Mouse (Mus musculus) limb, embryonic 14.5 days (tissue): Measurements from ENCODE around the gene Paqr8. TPM values are rescaled to one million over a fixed set of nuclear protein-coding genes. Genes with fewer than 3 reads are reported as not detected.

ENCODE experiments used
- ATAC-seq: fragments of 200-750 bp; cut with Nextera tagmentation; 2 replicates; pipeline ENCODE4 v1.8.0; 2017; ENCODE audit warnings: low read depth, moderate number of reproducible peaks, moderate TSS enrichment; ENCODE audit not compliant: low FRiP score
- DNase-seq: peaks from one replicate; pipeline ENCODE4 v3.0.0-alpha.2; 2015; ENCODE audit warnings: low spot score
- H3K27ac ChIP-seq: fragments of 300-500 bp; sonication (generic); replicated peaks from 2 replicates; pipeline ENCODE4 v1.5.1; 2014; ENCODE audit warnings: low read depth, mild to moderate bottlenecking, low read length, moderate library complexity, mixed read lengths
- H3K27me3 ChIP-seq: fragments of 300-500 bp; sonication (generic); 2 replicates; pipeline ENCODE4 v1.6.1; 2014; ENCODE audit warnings: low read length, mixed read lengths; ENCODE audit not compliant: control insufficient read depth, insufficient read depth
- H3K36me3 ChIP-seq: fragments of 300-500 bp; sonication (generic); 2 replicates; pipeline ENCODE4 v1.6.1; 2014; ENCODE audit warnings: mild to moderate bottlenecking, low read length, moderate library complexity, mixed read lengths; ENCODE audit not compliant: control insufficient read depth, insufficient read depth
- H3K4me1 ChIP-seq: fragments of 300-500 bp; sonication (generic); 2 replicates; pipeline ENCODE4 v1.6.1; 2014; ENCODE audit warnings: antibody characterized with exemption, low read length, mixed read lengths; ENCODE audit not compliant: control insufficient read depth, insufficient read depth
- H3K4me2 ChIP-seq: fragments of 300-500 bp; sonication (generic); replicated peaks from 2 replicates; pipeline ENCODE4 v1.6.1; 2014; ENCODE audit warnings: low read depth, mild to moderate bottlenecking, low read length, moderate library complexity; ENCODE audit not compliant: severe bottlenecking
- H3K4me3 ChIP-seq: fragments of 300-500 bp; sonication (generic); replicated peaks from 2 replicates; pipeline ENCODE4 v1.5.1; 2014; ENCODE audit warnings: low read length
- H3K9ac ChIP-seq: fragments of 300-500 bp; sonication (generic); 2 replicates; pipeline ENCODE4 v1.6.1; 2014; ENCODE audit warnings: mild to moderate bottlenecking, low read depth, low read length, moderate library complexity; ENCODE audit not compliant: severe bottlenecking
- H3K9me3 ChIP-seq: fragments of 300-500 bp; sonication (generic); 2 replicates; pipeline ENCODE4 v1.6.1; 2016; ENCODE audit warnings: low read length; ENCODE audit not compliant: control insufficient read depth
- POLR2A ChIP-seq: fragments of 200-500 bp; IDR thresholded peaks from 2 replicates; pipeline ENCODE4 v1.8.0; 2012; ENCODE audit warnings: inconsistent platforms, mild to moderate bottlenecking, moderate library complexity, borderline replicate concordance; ENCODE audit not compliant: insufficient read depth, insufficient read length; ENCODE audit errors: extremely low read depth
- WGBS: fragments of 180-500 bp; shearing (Covaris S2); extraction: QIAGEN DNeasy Blood & Tissue Kit; methylation state at CpG from one replicate; pipeline ENCODE4 v1.1.7; 2014; 5-methylcytosine and 5-hydroxymethylcytosine counted together
- polyA plus RNA-seq, 2 experiments: library from polyadenylated mRNA; depleted of rRNA in 1 of 2; stranded (reverse) in 1 of 2; unstranded in 1 of 2; fragments of >200 nt; fragmentation: Nextera tagmentation in 1 of 2; extraction: Ambion mirVana in 1 of 2; gene quantifications; 2 replicates each; pipeline versions ENCODE4 v1.2.1 to v1.2.3; 2012 to 2014

Paqr8 gene
- polyA plus RNA-seq, 2 experiments = 5.7 to 7.9 TPM

DNA sequence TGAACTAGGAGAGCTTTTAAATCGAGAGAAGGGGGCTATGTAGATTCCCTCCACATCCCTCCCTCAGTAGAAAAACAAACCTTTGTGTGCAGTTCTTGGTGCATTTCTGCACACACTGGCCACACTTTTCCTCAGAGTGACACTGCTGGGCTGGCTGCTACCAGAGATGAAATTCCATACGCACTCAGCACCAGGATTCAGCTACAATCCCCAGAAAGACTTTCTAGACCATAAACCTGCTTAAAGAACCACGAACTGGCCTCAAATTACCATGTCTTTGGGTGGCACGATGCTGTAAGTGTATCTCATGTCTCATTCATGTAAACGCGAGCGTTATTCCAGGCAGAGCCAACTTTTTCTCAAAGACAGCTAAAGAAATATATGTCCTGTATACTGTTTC, 51.5 kb downstream of the Paqr8 start:
- H3K27me3 ChIP-seq = no peaks in the 10 kb centered on the region
- 75% methylated on average over 7 of the region's 7 CpGs for WGBS
- no peaks in the 10 kb centered on the region for H3K9me3 ChIP-seq
- H3K9ac ChIP-seq = no peak overlapping the region
- H3K36me3 ChIP-seq = no peaks in the 10 kb centered on the region
- no peak overlapping the region for H3K4me2 ChIP-seq
- 0 out of 2 replicates have a peak, but pooled peaks cover 3% of the 10 kb centered on the region for H3K4me1 ChIP-seq
- TF ChIP-seq POLR2A = no peak
- H3K27ac ChIP-seq = no peak overlapping the region
- DNase-seq (no peak), ATAC-seq (no peak; the same call in 1 of the 2 replicates)
- no peak overlapping the region for H3K4me3 ChIP-seq

DNA sequence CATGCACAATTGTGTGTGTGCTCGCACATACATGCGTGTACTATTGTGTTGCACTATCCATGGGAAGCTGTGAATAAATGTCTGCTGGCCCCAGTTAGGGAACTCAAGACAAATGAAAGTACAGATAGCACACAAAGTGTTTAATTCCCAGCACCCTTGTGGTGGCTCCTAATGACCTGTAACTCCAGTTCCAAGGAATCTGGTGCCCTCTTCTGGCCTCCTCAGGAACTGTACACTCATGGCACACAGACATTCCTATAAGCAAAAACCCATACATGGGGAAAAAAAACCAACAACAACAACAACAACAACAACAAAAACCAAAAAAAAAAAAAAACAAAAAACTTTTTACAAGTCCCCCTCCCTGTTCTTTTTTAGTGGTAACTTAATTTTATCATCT, 52.6 kb downstream of the Paqr8 start:
- Histone ChIP-seq H3K4me1 (0 out of 2 replicates have a peak, but pooled peaks cover 3% of the 10 kb centered on the region), H3K27me3 (no peaks in the 10 kb centered on the region), H3K27ac (no peak overlapping the region), H3K9ac (no peak overlapping the region), H3K9me3 (no peaks in the 10 kb centered on the region), H3K36me3 (no peaks in the 10 kb centered on the region), H3K4me2 (no peak overlapping the region), H3K4me3 (no peak overlapping the region)
- TF ChIP-seq POLR2A = no peak
- DNase-seq = no peak
- WGBS = 93% methylated on average over 2 of the region's 2 CpGs
- ATAC-seq = no peak

DNA sequence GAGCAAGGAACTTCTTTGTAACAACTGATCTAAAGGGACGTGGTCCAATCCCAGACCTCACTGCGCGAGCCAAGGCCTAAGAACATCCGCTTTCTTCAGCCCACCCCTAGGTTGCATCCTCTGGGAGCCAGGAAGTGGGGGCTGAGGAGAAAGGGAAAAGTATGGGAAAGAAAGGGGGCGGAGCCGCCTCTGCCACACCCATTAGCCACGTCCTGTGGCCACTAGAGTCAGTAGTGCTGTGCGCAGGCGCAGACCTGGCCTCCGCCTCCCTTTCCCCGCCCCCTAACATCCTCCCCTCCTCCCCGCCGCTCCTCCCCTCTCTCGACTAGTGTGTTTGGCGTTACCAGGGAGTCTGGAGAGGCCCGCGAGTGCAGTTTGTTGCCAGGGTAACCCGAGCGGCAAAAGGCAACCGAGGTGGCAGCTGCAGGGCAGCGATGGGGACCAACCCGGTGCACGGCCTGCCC, 60.9 kb downstream of the Paqr8 start, which contains the start of gene Efhc1:
Gene Efhc1, plus strand, starts transcription at position 327 of the 464 bp plus-strand sequence.
- H3K9me3 ChIP-seq = no peaks in the 10 kb centered on the region
- peak within 1 kb of the TSS; percentile 60 for H3K9ac ChIP-seq
- peak within 1 kb of the TSS; percentile 59 for H3K27ac ChIP-seq
- DNase-seq = peak; percentile 99
- H3K27me3 ChIP-seq = no peaks in the 10 kb centered on the region
- TF ChIP-seq POLR2A = 0 out of 2 replicates have a peak, but pooled peaks have one; percentile 18
- peak within 1 kb of the TSS; percentile 50 for H3K4me3 ChIP-seq
- peak within 1 kb of the TSS; percentile 61 for H3K4me2 ChIP-seq
- 6% methylated on average over 16 of the region's 23 CpGs for WGBS
- H3K36me3 ChIP-seq = no peaks in the 10 kb centered on the region
- ATAC-seq = peak; percentile 98
- peaks cover 6% of the 10 kb centered on the region; the same call in 1 of the 2 replicates for H3K4me1 ChIP-seq

DNA sequence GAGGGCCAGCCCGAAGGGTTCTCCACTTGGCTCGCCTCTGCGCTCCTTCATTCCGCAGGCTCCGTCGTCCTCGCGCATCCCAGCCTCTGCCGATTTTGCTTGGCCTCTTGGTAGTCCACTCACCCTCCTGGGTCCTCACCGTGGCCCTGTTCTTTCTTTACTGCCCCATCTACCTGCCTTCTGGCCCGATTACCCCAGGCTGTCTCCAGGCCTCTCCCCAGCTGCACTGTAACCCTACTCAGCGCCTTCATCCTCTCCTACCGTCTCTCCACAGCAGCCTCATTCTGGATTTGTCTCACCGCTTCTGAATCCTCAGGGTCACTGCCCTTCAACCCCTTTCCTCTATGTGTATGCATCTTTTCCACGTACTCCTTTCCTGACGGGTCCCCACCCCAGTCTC, 61.4 kb downstream of the Paqr8 start:
- DNase-seq = no peak
- H3K9me3 ChIP-seq = no peaks in the 10 kb centered on the region
- no peaks in the 10 kb centered on the region for H3K27me3 ChIP-seq
- no peak for ATAC-seq
- TF ChIP-seq POLR2A = no peak
- H3K27ac ChIP-seq = peak overlapping the region; percentile 40
- H3K9ac ChIP-seq = peak overlapping the region; percentile 60
- 2% methylated on average over 16 of the region's 16 CpGs for WGBS
- H3K4me1 ChIP-seq = peaks cover 6% of the 10 kb centered on the region; the same call in 1 of the 2 replicates
- peak overlapping the region; percentile 61 for H3K4me2 ChIP-seq
- H3K36me3 ChIP-seq = no peaks in the 10 kb centered on the region
- H3K4me3 ChIP-seq = peak overlapping the region; percentile 50

DNA sequence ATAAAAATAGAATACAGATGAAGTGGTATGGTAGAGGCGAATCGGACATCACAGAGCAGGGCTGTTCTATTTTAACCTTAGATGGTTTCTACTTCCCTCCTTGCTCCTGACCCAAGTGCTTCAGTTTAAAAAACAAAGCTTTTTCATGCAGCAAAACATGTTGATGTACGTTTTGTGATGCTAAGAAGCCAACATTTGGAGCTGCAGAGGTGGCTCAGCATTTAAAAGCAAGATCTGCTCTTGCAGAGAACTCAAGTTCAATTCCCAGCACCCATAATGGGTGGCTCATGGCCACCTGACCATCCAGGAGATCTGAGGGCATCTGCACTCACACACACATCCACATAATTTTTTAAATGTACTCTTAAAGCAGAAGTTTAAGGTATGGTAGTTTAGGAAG, 64.5 kb downstream of the Paqr8 start:
- no peak for TF ChIP-seq POLR2A
- no peak overlapping the region for H3K4me3 ChIP-seq
- H3K36me3 ChIP-seq = no peaks in the 10 kb centered on the region
- no peak for ATAC-seq
- no peaks in the 10 kb centered on the region for H3K9me3 ChIP-seq
- no peak overlapping the region for H3K4me2 ChIP-seq
- no peak for DNase-seq
- 84% methylated on average over 3 of the region's 3 CpGs for WGBS
- no peak overlapping the region for H3K9ac ChIP-seq
- no peaks in the 10 kb centered on the region for H3K27me3 ChIP-seq
- H3K4me1 ChIP-seq = peaks cover 6% of the 10 kb centered on the region; the same call in 1 of the 2 replicates
- no peak overlapping the region for H3K27ac ChIP-seq

DNA sequence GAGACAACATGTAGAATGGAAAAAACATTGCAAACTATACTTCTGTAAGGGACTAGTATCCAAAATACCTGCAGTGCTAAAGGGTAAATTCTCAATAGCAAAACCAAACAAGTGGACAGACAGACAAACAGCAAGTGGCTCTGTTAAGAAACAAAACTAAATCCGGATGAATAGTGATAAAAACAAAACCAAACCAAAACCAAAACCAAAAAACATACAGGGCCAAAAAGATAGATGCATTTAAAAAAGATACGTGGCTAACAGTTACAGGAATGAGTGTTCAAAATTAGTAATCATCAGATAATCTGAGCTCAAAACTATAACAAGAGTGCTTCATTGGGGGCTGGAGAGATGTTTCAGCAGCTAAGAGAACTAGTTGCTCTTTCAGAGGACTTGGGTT, 79.2 kb downstream of the Paqr8 start:
- no peak overlapping the region for H3K4me3 ChIP-seq
- no peaks in the 10 kb centered on the region for H3K4me1 ChIP-seq
- WGBS = 82% methylated on average over 2 of the region's 2 CpGs
- H3K9me3 ChIP-seq = no peaks in the 10 kb centered on the region
- DNase-seq = no peak
- H3K27ac ChIP-seq = no peak overlapping the region
- no peaks in the 10 kb centered on the region for H3K36me3 ChIP-seq
- no peak for ATAC-seq
- no peak for TF ChIP-seq POLR2A
- H3K9ac ChIP-seq = no peak overlapping the region
- H3K27me3 ChIP-seq = no peaks in the 10 kb centered on the region
- H3K4me2 ChIP-seq = no peak overlapping the region
